Mouse (Mus musculus): ENCODE measurements at regions not wholly inside any gene's neighbourhood (a gene's known extent, or its start where the extent isn't known, plus 50 kb on each side); places are given as distances from the start of the nearest gene placed in this dataset.

DNA sequence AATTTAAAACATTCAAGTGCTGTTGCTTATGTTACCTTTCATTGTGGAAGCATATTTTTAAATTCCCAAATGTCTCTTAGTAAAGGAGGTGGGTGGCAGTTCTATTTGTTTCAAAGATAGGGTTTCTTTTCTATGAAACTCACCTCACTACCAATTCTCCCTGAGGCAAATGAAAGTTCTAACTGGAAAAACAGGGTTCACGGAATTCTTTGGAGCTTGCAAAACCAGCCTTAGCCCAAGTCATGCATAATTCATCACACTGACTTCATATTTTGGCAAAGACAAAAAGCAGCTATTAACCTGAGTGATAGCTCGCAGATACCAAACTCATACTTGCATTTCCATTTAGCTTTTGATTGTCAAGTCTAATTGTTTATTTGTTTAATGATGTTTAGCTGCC, 73.8 kb downstream of the Dio2 start:
- Histone ChIP-seq H3K4me1 (ENCODE audit: control insufficient read depth, insufficient read depth, low read length) (no peaks in the 10 kb centered on the region), H3K4me3 (ENCODE audit: insufficient read depth, low read depth, low read length) (no peak overlapping the region), H3K27ac (ENCODE audit: insufficient read depth, low read depth, low read length) (no peak overlapping the region)
- no peak for TF ChIP-seq POLR2A (IDR thresholded peaks at IDR 0.05; ENCODE audit: insufficient read depth, low read depth, low read length)
- no peak for TF ChIP-seq CTCF (IDR thresholded peaks at IDR 0.05; ENCODE audit: insufficient read depth, low read depth, low read length)
- whole genome bisulfite sequencing: 54% methylated on average over 2 of the region's 2 CpGs

DNA sequence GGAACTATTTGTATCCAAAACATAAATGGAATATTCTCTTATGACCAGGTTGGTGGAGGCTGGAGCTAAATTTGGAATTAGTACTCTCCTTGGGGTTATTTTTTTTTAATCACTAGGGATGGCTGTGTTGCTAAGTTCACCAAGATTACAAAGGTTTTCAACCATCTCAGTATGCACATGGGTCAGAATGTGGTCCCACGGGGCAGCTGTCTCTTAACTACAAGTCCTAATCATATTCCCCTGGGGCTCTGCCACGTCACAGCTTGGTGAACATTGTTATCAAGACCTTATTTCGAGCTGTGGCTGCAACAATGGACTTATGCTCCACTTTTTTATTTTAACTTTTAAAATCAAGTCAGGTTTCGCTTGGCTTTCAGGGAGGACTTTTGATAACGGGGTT, 92.8 kb downstream of the Dio2 start:
- no peak overlapping the region for H3K27ac ChIP-seq (ENCODE audit: insufficient read depth, low read depth, low read length)
- TF ChIP-seq POLR2A (IDR thresholded peaks at IDR 0.05; ENCODE audit: insufficient read depth, low read depth, low read length): no peak
- TF ChIP-seq CTCF (IDR thresholded peaks at IDR 0.05; ENCODE audit: insufficient read depth, low read depth, low read length): no peak
- 82% methylated on average over 5 of the region's 5 CpGs for WGBS

DNA sequence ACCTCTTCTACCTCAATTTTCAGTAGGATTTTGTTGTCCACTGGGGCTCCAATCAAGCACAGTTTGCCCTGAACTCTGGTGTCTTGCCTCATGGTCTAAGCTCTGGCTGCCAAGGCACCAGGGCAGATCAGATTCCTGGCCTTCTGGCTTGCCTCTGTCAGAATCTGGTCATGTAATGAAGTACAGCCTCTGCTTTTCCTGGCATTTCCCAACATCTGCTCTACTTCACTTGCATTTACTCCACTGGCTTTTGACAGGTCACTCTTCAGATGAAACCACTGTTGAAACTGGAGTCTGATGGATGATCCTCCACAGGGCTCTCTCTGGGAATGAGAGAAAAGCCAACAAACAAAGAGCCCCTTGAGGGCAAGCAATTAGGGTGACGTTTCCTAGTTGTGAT, 94.3 kb downstream of the Dio2 start:
- TF ChIP-seq CTCF (IDR thresholded peaks at IDR 0.05; ENCODE audit: insufficient read depth, low read depth, low read length) (no peak), POLR2A (IDR thresholded peaks at IDR 0.05; ENCODE audit: insufficient read depth, low read depth, low read length) (no peak)
- H3K4me1 ChIP-seq (ENCODE audit: control insufficient read depth, insufficient read depth, low read length): no peaks in the 10 kb centered on the region
- H3K4me3 ChIP-seq (ENCODE audit: insufficient read depth, low read depth, low read length): no peak overlapping the region
- no peak overlapping the region for H3K27ac ChIP-seq (ENCODE audit: insufficient read depth, low read depth, low read length)
- WGBS: 33% methylated on average over 1 of the region's 1 CpGs

More for the DNA sequence above, 92.8 kb downstream of the Dio2 start:
- Histone ChIP-seq H3K4me1 (ENCODE audit: control insufficient read depth, insufficient read depth, low read length) (no peaks in the 10 kb centered on the region), H3K4me3 (ENCODE audit: insufficient read depth, low read depth, low read length) (no peak overlapping the region)

GRCm38 (mm10) chr12:90624856-90625255, 113.4 kb downstream of the Dio2 start:
- Histone ChIP-seq H3K27ac (ENCODE audit: insufficient read depth, low read depth, low read length) (no peak overlapping the region), H3K4me1 (ENCODE audit: control insufficient read depth, insufficient read depth, low read length) (no peaks in the 10 kb centered on the region), H3K4me3 (ENCODE audit: insufficient read depth, low read depth, low read length) (no peak overlapping the region)
- no peak for TF ChIP-seq CTCF (IDR thresholded peaks at IDR 0.05; ENCODE audit: insufficient read depth, low read depth, low read length)
- TF ChIP-seq POLR2A (IDR thresholded peaks at IDR 0.05; ENCODE audit: insufficient read depth, low read depth, low read length): no peak

DNA sequence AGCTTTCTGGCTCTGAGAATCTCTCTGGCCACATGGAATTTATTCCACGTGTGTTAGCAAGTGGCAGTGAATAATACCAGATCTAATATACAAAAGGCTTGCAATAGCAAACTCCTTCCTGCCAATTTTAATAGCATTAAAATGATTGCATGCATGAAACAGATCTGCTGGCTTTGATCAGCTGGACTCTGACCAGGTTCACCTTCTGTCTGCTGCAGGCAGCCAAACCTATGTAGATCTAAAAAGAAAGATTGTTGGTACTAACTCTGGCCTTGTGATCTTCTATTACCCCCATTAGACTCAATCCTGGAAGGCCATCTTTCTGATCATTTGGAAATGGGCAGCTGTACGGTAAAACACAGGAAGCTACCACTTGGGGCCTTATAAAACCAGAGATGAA, 114.8 kb downstream of the Dio2 start:
- Histone ChIP-seq H3K27ac (ENCODE audit: insufficient read depth, low read depth, low read length) (no peak overlapping the region), H3K4me3 (ENCODE audit: insufficient read depth, low read depth, low read length) (no peak overlapping the region), H3K4me1 (ENCODE audit: control insufficient read depth, insufficient read depth, low read length) (no peaks in the 10 kb centered on the region)
- 85% methylated on average over 2 of the region's 2 CpGs for WGBS
- TF ChIP-seq POLR2A (IDR thresholded peaks at IDR 0.05; ENCODE audit: insufficient read depth, low read depth, low read length) (no peak), CTCF (IDR thresholded peaks at IDR 0.05; ENCODE audit: insufficient read depth, low read depth, low read length) (no peak)

DNA sequence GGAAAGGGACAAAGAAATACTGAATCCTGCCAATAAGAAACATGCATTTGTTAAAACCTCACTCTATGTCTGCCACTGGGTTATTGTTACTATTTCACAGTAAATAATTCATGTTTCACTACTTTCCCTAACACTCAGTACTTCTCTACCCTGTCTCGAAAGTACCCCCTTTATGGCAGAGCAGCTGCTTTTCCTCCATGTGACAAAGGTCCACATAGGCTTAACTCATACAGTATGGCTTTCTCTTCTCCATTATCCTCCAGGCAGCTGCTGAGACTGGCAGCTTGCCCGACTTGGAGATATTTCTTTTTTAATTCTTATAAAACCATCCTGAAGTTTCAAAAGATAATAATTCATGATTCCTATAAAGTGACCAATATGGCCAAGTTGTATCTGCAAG, 129.4 kb downstream of the Dio2 start:
- Histone ChIP-seq H3K4me3 (ENCODE audit: insufficient read depth, low read depth, low read length) (no peak overlapping the region), H3K4me1 (ENCODE audit: control insufficient read depth, insufficient read depth, low read length) (peaks cover 5% of the 10 kb centered on the region), H3K27ac (ENCODE audit: insufficient read depth, low read depth, low read length) (no peak overlapping the region)
- WGBS: 85% methylated on average over 2 of the region's 2 CpGs
- TF ChIP-seq CTCF (IDR thresholded peaks at IDR 0.05; ENCODE audit: insufficient read depth, low read depth, low read length): no peak
- TF ChIP-seq POLR2A (IDR thresholded peaks at IDR 0.05; ENCODE audit: insufficient read depth, low read depth, low read length): no peak

DNA sequence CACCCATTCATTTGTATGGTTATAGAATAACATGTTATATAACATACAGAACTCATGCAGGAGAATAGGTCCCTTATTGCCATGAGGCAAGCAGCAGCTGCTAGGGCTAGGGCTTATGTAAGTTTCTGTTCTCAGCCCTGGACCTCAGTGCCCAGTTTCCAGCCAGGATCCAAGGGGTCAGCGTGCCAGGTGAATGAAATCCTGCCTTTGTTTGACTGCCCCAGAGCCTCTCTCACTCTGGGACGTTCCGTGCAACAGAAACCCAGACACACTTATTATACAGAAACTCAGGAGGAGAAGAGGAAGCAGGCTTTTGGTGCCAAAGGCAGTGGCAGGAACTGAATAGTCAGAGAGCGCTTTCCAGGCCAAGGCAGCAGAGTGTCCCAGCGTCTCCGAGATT, 130.3 kb downstream of the Dio2 start:
- H3K4me1 ChIP-seq (ENCODE audit: control insufficient read depth, insufficient read depth, low read length): peaks cover 5% of the 10 kb centered on the region
- 50% methylated on average over 6 of the region's 6 CpGs for WGBS

DNA sequence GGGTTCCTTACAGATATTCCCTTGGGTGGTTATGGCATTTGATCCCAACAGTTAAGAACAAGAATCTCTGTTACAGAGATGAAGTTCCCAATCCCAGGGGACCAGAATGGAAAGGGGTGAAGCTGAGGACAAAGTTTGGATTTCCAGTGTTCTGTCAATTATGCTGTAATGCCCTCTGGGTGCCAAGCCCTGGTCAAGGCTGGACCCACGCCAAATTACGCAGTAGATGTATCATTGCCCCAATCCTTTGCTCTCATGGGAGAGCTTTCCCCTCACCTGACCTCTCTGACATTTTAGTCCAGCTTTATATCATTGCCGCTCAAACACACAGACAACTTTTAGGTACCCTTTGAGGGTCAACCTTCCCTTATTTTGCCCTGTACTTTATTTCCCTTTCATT, 158.2 kb downstream of the Dio2 start:
- H3K4me3 ChIP-seq (ENCODE audit: insufficient read depth, low read depth, low read length): no peak overlapping the region
- no peak overlapping the region for H3K27ac ChIP-seq (ENCODE audit: insufficient read depth, low read depth, low read length)
- TF ChIP-seq POLR2A (IDR thresholded peaks at IDR 0.05; ENCODE audit: insufficient read depth, low read depth, low read length) (no peak), CTCF (IDR thresholded peaks at IDR 0.05; ENCODE audit: insufficient read depth, low read depth, low read length) (no peak)
- WGBS: 94% methylated on average over 3 of the region's 3 CpGs
- H3K4me1 ChIP-seq (ENCODE audit: control insufficient read depth, insufficient read depth, low read length): no peaks in the 10 kb centered on the region

More for the DNA sequence above, 130.3 kb downstream of the Dio2 start:
- 0 out of 2 replicates have a peak overlapping the region, but pooled peaks have one; percentile 51 for H3K27ac ChIP-seq (ENCODE audit: insufficient read depth, low read depth, low read length)
- no peak for TF ChIP-seq POLR2A (IDR thresholded peaks at IDR 0.05; ENCODE audit: insufficient read depth, low read depth, low read length)
- no peak for TF ChIP-seq CTCF (IDR thresholded peaks at IDR 0.05; ENCODE audit: insufficient read depth, low read depth, low read length)
- H3K4me3 ChIP-seq (ENCODE audit: insufficient read depth, low read depth, low read length): no peak overlapping the region

- WGBS: 56% methylated on average over 2 of the region's 2 CpGs
- Histone ChIP-seq H3K27ac (ENCODE audit: insufficient read depth, low read depth, low read length) (no peak overlapping the region), H3K4me1 (ENCODE audit: control insufficient read depth, insufficient read depth, low read length) (no peaks in the 10 kb centered on the region), H3K4me3 (ENCODE audit: insufficient read depth, low read depth, low read length) (no peak overlapping the region)
- no peak for TF ChIP-seq CTCF (IDR thresholded peaks at IDR 0.05; ENCODE audit: insufficient read depth, low read depth, low read length)
- TF ChIP-seq POLR2A (IDR thresholded peaks at IDR 0.05; ENCODE audit: insufficient read depth, low read depth, low read length): no peak
Measured at GRCm38 (mm10) chr12:90576103-90576502, 162.1 kb downstream of the Dio2 start.

- Histone ChIP-seq H3K4me3 (ENCODE audit: insufficient read depth, low read depth, low read length) (no peak overlapping the region), H3K27ac (ENCODE audit: insufficient read depth, low read depth, low read length) (no peak overlapping the region), H3K4me1 (ENCODE audit: control insufficient read depth, insufficient read depth, low read length) (no peaks in the 10 kb centered on the region)
- 92% methylated on average over 5 of the region's 5 CpGs for WGBS
- TF ChIP-seq CTCF (IDR thresholded peaks at IDR 0.05; ENCODE audit: insufficient read depth, low read depth, low read length): no peak
- no peak for TF ChIP-seq POLR2A (IDR thresholded peaks at IDR 0.05; ENCODE audit: insufficient read depth, low read depth, low read length)
Measured at GRCm38 (mm10) chr12:90571907-90572306, 166.3 kb downstream of the Dio2 start.

All from olfactory bulb, adult 2 months (tissue).